Mouse (Mus musculus) inflammation-experienced regulatory T-cells, adult 6 months (primary cell): ENCODE data around the gene Polr2h. TPM values are rescaled to one million over a fixed set of nuclear protein-coding genes. Genes with fewer than 3 reads are reported as not detected.
"Not testable (repeated sequence)": the region's sequence is repeated elsewhere in the genome, so short reads cannot be mapped to it uniquely, and the experiment has no call there.

Experiments used
- ATAC-seq: one replicate; pipeline ENCODE4 v1.8.0; 2017
- polyA plus RNA-seq, 3 experiments: library from polyadenylated mRNA; unstranded; fragments of 100-300 nt; shearing (Covaris generic); gene quantifications; one replicate each; pipeline ENCODE4 v1.2.1; 2017

The Polr2h gene
- polyA plus RNA-seq = 10 to 100 TPM; 63.1 to 71.1 (median 64.1) TPM

DNA sequence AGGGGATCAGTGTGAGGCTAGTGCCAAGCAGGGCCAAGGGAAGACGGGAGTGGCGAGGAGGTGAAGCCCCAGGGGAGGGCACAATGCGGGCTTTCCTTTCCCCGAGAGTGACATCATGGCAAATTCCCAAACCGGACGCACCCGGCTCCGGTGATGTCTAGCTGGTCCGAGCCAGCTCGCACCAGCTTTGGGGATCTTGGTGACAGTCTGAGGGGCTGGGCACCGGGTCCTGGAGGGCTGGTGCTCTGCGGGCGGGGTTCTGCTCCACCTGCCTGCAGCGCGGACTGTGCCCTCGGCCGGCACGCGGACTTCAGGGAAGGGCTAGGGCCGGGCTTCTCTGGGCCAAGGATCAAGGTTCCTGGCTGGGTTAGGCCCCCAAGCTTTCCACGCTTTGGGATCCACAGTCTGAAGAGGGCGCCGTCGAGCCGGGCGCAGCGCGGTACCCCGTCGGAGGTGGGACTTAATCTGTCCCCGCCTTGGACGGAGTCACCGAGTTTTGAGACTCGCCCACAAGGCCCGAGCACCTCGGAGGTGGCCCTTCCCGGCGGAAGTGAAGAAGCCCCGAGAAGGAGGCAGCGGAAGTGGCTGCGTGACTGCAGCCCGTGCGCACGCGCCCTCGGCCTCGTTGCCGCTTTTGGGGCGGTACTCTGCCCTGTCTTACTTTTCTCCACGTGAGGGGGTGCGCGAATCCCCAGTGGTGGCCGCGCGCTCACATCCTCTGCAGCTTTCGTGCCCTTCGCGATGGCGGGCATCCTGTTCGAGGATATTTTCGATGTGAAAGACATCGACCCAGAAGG lies at the start of gene Polr2h, which contains the start of gene Clcn2:
Polr2h (plus strand) TSS at position 485 of the 797 bp plus-strand sequence.
Clcn2 (minus strand) TSS at position 566 of the 797 bp plus-strand sequence.
- peak; percentile 87 for ATAC-seq

DNA sequence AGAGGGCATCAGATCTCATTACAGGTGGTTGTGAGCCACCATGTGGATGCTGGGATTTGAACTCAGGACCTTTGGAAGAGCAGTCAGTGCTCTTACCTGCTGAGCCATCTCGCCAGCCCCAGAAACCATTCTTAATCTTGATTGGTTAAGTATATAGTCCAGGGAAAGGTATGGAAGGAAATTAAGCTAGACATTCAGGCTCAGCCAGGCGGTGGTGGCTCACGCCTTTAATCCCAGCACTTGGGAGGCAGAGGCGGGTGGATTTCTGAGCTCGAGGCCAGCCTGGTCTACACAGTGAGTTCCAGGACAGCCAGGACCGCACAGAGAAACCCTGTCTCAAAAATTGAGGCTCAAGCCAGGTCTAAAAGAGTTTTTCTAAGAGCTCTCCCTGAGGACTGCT lies 49.5 kb upstream of the Polr2h start, which contains the start of gene Eif4g1:
Eif4g1 (plus strand) TSS at position 301 of the 400 bp plus-strand sequence.
- ATAC-seq = not testable (repeated sequence)

DNA sequence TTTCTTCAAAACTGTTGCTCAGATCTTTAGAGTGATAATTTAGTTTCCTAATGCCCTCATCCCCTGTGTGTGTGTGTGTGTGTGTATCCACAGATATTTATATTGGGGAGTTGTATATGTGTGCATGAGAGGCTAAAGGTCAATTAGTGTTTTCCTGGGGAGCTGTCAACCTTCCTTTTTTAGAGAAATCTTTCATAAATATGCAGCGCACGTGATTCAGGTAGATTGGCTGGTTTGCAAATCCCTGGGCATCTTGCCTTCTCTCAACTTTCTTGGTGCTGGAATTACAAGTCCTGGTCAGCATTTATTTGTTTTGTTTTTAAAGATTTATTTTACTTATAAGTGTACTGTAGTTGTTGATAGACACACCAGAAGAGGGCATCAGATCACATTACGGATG lies 47.2 kb upstream of the Polr2h start:
- no peak for ATAC-seq

DNA sequence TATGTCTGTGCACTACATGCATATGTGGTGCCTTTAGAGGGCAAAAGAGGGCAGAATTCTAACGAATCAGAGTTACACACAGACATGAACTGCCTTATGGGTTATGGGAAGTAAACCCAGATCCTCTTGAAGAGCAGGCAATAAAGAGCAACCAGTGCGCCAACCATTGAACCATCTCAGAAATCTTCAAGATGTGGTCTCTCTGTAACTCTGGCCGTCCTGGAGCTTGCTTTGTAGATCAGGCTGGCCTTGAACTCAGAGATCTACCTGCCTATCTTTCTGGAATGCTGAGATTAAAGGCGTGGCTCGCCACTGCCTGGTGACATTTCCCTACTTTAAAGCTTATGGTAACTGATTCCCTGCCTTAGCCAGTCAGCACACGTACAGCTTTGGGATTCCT lies 45.6 kb upstream of the Polr2h start:
- no peak for ATAC-seq

DNA sequence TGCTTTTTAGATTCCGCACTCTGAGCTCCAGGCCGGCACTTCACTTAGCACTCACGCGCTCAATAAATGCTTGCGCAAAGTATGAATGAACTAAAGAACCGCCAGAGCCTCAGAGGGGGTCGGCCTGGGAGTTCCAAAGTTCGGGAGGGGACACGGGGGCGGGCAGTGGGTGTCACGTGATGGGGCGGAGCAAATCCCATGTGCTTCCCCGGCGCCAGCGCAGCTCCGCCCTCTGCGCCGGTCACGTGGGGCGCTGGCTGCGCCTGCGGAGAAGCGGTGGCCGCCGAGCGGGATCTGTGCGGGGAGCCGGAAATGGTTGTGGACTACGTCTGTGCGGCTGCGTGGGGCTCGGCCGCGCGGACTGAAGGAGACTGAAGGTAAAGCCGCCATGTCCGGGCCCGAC lies 45.0 kb upstream of the Polr2h start:
- ATAC-seq = peak; percentile 91

DNA sequence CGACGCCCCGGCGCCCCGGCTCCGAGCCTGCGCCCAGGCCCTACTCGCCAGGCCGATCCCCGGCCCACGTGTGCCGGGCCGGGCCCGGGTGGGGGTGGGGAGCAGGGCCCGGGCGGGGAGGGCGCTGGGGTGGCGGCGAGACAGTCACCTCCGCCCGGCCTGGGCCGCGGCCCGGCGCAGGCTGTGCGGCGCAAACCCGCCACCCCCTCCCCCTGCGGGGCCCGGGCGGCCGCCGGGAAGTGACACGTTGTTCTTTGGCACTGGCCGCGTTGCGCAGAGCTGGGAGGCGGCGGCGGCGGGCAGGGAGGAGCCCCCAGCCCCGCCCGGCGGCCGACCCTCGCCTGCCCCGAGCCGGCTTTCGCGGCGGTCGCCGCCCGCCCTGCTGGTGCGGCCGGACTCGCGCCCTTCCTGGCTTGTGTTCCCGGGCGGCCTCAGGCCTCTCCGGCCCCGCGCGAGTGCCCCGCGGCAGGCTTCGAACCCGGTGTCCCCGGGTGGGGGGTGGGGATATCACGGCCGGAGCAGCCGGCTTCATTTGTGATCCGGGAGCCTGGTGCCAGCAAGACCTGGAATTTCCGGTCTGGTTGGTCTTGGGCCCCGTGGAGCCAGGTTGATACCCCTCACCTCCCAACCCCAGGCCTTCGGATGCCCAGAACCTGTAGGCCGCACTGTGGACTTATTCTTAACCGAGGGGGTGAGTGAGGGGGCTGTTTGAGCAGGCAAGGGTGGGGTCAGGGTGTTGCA lies 44.3 kb upstream of the Polr2h start:
- peak; percentile 33 for ATAC-seq

DNA sequence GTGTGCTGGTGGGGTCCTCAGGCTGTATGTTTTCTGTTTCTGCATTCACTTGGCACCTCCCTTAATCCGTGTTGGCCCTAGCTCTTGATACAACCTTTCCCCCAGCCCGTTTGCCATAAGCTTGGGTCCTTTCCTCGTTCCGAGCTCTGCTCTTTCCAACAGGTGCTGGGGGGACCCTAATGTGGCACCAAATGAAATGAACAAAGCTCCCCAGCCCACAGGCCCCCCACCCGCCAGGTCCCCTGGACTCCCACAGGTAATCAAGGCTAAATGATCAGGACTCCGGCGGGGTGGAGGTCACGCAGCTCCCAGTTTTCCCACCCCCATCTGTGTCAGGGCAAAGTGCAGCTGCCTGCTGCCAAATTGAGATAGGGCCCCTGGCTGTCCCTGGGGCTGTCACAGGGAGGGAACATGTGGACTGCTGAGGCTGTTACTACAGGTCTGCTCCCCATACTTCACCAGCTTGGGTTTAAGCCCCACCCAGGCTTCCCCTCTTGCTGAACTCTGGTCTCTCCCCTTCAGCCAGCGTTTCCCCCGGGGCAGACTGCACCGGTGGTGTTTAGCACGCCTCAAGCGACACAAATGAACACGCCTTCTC lies 43.7 kb upstream of the Polr2h start:
- ATAC-seq = no peak

DNA sequence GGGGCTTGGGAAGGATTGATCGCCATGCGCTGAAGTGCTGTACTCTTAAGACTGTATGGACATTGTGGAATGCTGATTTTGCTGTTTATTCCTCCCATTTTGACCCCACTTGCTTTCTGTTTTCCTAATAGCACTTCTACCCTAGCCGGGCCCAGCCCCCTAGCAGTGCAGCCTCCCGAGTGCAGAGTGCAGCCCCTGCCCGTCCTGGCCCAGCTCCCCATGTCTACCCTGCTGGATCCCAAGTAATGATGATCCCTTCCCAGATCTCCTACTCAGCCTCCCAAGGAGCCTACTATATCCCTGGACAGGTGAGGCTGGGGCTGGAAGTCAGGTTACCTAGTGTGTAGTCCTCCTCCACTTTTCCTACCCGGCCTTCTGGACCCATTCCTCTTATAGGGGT lies 42.3 kb upstream of the Polr2h start:
- ATAC-seq = no peak

DNA sequence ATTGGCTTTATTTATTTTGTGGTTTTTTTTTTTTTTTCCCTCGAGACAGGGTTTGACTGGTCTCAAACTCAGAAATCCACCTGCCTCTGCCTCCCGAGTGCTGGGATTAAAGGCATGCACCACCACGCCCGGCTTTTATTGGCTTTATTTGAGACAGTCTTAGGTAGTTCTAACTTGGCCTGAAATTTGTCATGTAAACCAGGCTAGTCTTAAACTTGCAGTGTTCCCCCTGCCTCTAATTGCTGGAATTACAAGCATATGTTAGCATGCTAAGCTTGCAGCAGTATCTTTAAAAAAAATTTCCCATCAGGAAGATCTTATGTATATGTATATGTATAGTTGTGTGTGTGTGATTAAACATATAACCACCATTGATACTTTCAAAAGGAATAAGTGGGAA lies 40.8 kb upstream of the Polr2h start:
- no peak for ATAC-seq

DNA sequence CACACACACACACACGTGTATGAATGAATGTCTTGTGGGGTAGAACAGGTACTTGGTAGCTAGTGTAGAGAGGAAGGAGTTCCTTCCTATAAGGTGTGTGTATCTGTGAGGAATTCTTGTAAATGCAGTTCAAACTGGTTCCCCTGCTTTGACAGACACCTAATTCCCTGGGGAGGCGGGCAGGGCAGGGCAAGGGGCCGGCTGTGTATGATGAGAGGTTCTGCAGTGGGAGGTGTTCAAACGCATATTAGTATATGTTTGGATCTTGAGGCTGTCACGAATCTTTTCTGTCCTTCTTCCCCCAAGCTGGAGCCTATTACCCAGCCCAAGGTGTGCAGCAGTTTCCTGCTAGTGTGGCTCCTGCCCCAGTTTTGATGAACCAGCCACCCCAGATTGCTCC lies 40.1 kb upstream of the Polr2h start:
- ATAC-seq = no peak

DNA sequence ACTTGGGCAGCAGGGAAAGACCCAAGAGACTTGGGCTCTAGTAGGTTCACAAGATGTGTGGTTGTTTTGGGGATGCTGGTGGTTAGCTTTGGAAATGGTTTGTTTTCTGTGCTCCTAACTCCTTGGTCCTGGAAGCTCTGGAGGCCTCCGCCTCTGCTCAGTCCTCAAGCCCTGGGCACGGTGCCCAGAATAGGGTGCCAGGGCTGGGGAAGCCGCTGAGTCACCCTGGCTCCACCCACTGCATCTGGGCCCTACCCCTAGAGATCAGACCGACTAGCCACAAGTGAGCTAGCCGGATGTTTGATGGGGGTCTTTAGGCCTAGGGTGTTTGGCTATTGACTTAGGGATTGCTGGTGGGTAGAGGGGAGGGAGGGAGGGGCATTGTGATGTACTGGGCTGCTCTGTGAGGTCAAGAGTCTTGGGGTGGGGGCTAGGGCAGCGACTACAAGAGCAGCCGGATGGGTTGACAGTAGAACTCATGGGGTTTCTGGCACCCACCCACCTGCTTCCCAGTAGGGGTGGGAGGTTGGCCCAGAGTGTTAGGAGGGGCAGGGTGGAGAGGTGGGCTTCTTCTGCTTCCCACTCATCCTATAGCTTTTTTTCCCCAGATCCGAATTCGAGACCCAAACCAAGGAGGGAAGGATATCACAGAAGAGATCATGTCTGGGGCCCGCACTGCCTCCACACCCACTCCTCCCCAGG lies 39.3 kb upstream of the Polr2h start:
- ATAC-seq = no peak

DNA sequence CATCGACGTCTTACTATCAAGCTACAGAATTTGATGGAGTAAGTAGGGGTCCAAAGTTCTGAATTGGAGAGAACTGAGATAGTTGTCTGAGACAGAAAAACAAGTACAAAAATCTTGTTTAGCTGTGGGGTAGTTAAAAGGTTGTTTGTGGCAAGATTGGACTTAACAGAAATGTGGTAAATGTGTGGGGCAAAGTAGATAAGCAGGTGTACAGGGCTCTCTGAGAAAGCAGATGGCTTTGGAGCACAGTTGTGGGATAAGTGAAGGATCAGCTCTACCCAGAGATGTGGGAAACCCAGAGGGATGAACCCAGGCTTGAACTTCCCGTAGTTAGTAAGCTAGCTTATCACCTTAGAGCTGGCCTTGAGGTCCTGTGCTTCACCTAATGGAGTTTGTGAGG lies 26.7 kb upstream of the Polr2h start:
- ATAC-seq = no peak

DNA sequence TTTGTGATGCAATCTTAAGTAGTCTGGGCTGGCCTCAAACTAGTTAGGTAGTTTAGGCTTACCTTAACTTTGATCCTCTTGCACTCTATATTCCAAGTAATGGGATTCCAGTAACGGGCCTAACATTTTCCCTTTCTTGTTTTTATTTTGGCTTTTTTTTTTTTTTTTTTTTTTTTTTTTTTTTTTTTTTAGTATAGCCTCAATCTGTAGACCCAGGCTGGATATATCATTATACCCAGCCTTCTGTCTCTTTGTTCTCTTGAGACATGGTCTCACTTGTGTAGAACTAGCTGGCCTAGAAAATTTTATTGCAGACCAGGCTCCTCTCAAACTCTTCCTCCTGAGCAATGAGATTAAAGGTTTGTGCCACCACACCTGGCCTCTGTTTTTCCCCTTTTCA lies 25.8 kb upstream of the Polr2h start:
- no peak for ATAC-seq

DNA sequence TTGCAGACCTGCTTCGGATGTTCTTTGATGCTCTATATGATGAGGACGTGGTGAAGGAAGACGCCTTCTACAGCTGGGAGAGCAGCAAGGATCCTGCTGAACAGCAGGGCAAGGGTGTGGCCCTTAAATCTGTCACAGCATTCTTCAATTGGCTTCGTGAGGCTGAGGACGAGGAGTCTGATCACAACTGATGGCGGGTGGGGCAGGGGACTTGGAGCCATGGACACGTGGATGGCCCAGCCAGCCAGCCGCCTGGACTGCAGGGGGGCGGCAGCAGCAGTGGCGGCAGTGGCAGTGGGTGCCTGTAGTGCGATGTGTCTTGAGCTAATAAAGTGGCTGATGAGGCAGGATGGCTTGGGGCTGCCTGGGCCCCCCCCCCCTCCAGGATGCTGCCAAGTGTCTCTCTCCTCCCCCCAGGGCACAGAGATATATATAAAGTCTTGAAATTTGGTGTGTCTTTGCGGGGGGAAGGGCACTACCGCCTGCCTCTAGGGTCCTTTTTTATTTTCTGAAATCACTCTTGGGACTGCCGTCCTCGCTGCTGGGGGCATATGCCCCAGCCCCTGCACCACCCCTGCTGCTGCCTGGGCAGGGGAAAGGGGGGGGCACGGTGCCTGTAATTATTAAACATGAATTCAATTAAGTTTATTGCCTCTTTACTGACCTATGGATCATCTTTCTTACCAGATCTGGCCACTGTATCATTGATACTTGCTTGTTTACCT lies 25.1 kb upstream of the Polr2h start:
- ATAC-seq = no peak

DNA sequence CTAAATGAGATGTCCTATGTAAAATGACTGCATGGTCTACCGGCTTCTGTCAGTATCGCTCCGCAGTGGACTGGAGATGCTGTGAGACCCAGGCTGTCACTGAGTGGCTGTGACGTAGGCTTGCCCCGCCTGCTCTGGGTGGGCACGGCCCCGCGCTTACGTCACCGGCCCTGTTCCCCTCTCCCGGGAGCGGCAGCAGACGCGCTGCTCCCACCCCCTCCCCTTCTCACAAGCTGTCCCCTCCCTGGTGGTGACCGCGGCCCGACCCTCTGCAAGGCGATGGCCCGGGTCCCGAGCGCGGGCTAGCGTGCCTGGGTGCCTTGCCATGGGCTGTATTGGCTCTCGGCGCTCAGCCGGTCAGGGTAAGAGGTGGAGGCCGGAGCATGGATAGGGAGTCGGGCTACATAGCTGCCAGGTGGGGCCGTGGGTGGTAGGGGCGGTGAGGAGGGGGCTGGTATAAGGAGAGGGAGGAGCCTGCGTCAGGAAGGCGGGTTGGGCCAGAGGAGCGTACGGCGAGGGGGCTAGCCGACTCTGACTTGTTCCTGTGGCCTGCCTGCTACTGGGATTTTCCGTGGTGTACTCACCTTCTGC lies 24.3 kb upstream of the Polr2h start, which contains the start of gene Fam131a:
Fam131a (plus strand) TSS at position 131 of the 591 bp plus-strand sequence.
- ATAC-seq = peak; percentile 84

DNA sequence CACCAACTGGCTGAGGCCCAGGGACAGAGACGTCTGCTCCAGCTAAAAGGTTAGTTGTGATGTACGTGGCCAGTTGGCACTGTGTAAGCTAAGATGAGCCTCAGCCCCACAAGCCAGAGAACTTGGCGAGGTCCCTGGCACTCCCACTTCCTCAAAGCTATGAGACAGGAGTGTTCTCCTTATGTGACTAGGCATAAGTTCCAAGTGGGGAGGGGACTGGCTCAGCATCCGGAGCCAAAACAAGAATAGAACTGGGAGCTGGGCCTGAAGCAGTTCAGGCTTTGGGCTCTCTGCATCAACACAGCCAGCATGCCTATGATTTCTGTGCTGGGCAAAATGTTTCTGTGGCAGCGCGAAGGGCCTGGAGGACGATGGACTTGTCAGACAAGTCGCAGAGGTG lies 22.7 kb upstream of the Polr2h start:
- ATAC-seq = no peak

DNA sequence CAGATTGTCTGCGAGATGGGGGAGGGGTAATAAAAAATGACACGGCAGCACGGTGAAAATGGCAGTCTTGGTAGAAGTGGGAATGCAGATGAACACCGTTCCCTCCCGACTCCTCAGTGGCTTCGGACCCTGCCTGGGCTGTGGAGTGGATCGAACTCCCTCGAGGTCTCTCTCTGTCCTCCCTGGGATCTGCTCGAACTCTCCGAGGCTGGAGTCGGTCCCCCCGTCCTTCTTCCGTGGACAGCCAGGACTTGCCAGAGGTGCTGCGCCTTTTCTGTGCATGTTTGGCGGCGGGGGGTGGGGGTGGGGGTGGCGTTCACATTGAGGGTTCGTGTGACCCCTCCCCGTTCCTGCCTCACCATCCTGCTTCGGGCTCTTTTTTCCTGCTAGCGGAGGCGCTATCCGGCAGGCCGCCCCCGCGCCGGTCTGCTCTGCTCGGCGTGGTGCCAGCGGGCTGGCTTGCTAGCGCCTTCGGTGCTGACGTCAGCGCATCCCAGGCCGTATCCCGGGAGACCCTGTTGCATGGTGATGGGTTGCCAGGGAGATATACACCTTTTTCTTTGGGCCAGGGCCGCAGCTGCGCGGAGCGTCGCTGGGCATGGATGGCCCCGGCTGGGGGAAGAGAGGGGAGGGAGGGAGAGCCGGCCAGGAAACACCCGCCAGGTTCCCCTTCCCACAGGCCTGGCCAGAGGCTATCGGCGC lies 21.7 kb upstream of the Polr2h start:
- peak; percentile 27 for ATAC-seq

DNA sequence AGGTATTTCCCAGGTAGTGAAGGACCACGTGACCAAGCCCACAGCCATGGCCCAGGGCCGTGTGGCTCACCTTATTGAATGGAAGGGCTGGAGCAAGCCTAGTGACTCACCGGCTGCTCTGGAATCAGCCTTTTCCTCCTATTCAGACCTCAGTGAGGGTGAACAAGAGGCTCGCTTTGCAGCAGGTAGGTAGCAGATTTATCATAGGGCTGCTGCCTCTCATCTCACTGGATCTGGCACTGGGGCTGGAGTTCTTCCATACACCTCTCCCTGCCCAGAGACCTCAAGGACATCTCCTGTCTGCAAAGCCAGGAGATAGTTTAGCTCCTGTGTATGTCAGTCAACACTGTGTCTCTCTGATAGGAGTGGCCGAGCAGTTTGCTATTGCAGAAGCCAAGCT lies 18.2 kb upstream of the Polr2h start:
- no peak for ATAC-seq

DNA sequence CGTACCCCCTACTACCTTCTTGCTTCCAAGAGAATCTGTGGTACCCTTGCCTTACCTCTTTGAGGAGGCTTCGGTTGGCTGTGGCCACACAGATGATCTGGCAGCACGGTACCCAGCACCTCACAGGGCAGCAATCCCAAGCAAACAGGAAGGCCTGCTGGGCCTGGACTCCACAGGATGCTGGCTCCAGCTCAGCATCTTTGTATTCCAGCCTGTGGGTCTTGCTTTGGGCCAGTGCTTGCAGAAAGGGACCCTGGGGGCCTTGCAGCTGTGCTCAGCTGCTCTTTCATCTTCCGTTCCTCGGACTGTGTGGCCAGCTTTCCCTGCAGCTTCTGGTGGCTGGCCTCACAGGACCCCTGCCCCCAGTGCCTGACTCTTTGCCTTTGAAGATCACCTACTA lies 17.4 kb upstream of the Polr2h start:
- ATAC-seq = no peak

DNA sequence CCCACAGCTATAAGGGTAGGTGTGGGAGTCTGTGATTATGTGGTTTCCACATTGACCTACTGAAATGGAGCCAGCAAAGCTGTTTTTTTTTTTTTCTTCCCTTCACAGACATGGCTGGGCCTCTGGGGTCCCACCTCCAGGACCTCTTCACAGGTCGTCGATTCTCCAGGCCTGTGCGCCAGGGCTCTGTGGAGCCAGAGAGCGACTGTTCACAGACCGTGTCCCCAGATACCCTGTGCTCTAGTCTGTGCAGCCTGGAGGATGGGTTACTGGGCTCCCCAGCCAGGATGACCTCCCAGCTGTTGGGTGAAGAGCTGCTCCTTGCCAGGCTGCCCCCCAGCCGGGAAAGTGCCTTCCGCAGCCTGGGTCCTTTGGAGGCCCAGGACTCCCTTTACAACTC lies 16.1 kb upstream of the Polr2h start:
- no peak for ATAC-seq
